Mouse (Mus musculus) cerebellum, adult 2 months (tissue): Measurements from ENCODE around the gene Ncor2.

Experiments used
- CTCF ChIP-seq: fragments of 200-500 bp; IDR thresholded peaks from 2 replicates; pipeline ENCODE4 v1.5.1; 2011; ENCODE audit warnings: low read depth, mild to moderate bottlenecking, control low read depth, low read length, moderate library complexity, borderline replicate concordance; ENCODE audit not compliant: insufficient read depth
- POLR2A ChIP-seq: fragments of 200-500 bp; IDR thresholded peaks from 2 replicates; pipeline ENCODE4 v1.6.1; 2011; ENCODE audit warnings: low read length, control low read depth, borderline replicate concordance; ENCODE audit not compliant: insufficient read depth

- TF ChIP-seq POLR2A (no peak), CTCF (no peak)
Observed at GRCm38 (mm10) chr5:124992891-124993290, 186.1 kb downstream of the Ncor2 start.
